Mouse (Mus musculus): ENCODE results near the gene Hmgn3. TPM values are rescaled to one million over a fixed set of nuclear protein-coding genes. Genes with fewer than 3 reads are reported as not detected.

The Hmgn3 gene
- total RNA-seq, 2 experiments from 2014 or later: 47.0 to 47.5 TPM

- no peak for DNase-seq
Observed at GRCm38 (mm10) chr9:83098652-83099307, 47.7 kb downstream of the Hmgn3 start.

GRCm38 (mm10) chr9:83097816-83098215, 48.7 kb downstream of the Hmgn3 start:
- DNase-seq: peak; percentile 22

- no peak for DNase-seq
Observed at GRCm38 (mm10) chr9:83094649-83095336, 51.7 kb downstream of the Hmgn3 start.

GRCm38 (mm10) chr9:83083790-83084469, 62.6 kb downstream of the Hmgn3 start:
- DNase-seq: no peak

- no peak for DNase-seq
Observed at GRCm38 (mm10) chr9:83083091-83083490, 63.4 kb downstream of the Hmgn3 start.

GRCm38 (mm10) chr9:83082296-83082695, 64.2 kb downstream of the Hmgn3 start:
- DNase-seq: no peak

- DNase-seq: no peak
Observed at GRCm38 (mm10) chr9:83079724-83080123, 66.8 kb downstream of the Hmgn3 start.

- no peak for DNase-seq
Observed at GRCm38 (mm10) chr9:83068246-83068645, 78.2 kb downstream of the Hmgn3 start.

GRCm38 (mm10) chr9:83061289-83061688, 85.2 kb downstream of the Hmgn3 start:
- no peak for DNase-seq

Other genes with a start within 250 kb of the Hmgn3 start
- 10 to 100 TPM; 52.1 to 53.4 TPM for gene Phip, start 171.2 kb downstream of the Hmgn3 start, total RNA-seq (2021)